Mouse (Mus musculus) cerebellum, adult 11 months (tissue): ENCODE data around the gene C87436.
"Not testable (repeated sequence)": the region's sequence is repeated elsewhere in the genome, so short reads cannot be mapped to it uniquely, and the experiment has no call there.

Source experiments
- DNase-seq: peaks from one replicate; pipeline ENCODE4 v3.0.0; 2022

The C87436 gene

DNA sequence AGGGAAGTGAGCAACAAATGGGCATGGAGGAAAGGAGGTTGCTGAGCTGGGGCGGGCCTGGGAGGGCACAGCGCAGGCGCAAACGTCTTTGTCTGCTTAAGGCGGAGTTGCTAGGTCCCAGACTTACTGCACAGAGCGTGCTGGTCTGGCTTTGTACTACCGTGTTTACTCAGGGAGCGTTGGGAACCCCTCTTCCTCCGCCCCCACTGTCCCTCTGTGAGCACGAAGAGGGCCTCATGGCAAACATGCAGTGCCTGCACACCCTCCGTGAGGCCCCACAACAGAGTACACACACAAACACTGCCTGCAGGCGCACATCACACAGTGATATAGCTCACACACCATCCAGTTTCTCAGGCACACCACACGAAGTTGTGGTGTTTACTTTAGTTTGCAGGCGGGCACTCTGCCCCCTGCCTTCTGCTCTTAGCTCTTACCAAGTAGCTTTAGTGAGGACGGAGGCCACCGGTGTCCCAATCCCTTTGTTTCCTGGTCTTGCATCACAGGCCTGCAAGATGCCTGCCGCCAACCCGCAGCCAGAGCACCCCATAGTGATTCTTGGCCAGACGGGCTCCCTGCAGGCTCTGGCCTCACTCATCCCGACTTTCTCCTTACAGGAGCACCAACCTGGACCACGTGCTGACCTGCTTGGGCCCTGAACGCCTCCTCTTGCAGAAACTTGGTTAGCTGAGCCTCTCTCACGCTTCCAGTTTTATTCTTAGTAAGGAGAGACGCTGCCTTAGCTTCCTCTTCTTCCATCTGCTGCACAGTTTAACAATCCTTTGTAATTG is 49.4 kb downstream of the C87436 start:
- peak; percentile 53 for DNase-seq

DNA sequence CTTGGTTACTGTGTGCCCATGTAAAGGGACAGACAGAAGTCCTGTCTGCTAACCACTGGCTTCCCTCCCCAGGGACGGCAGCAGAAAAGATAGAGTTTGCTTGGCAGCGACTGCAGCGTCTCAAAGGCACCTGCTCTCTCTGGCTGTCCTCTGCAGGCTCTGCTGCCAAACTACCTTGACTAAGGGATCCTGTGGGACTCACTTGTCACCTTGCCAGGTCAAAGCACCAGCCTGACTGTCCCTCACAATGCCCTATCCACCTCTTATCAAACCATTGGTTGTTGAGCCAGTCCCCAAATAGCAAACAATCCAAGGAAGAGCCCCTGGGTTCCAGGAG is 49.9 kb downstream of the C87436 start:
- DNase-seq = peak; percentile 34

- DNase-seq = no peak
Observed at GRCm38 (mm10) chr6:86489945-86490344, 51.8 kb downstream of the C87436 start.

DNA sequence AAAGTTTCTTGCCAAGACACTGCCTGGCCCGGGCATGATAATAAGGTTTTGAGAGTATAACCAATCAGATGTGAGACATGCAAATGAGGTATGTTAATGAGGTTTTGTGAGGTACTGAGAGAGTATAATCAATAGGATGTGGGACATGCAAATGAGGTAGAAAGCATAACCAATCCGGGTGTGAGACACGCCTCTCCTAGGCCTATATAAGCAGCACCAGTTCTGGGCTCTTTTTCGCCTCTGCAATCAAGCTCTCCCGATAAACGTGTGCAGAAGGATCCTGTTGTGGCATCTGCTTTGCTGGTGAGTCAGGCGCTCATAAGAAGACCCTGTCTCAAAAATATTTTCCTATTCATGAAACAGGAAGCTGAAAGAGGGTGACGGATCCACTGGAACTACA is 52.2 kb downstream of the C87436 start:
- not testable (repeated sequence) for DNase-seq

GRCm38 (mm10) chr6:86493469-86494263 is 55.5 kb downstream of the C87436 start:
- no peak for DNase-seq

- no peak for DNase-seq
Observed at GRCm38 (mm10) chr6:86494767-86495166, 56.6 kb downstream of the C87436 start.

GRCm38 (mm10) chr6:86495661-86496060 is 57.5 kb downstream of the C87436 start:
- DNase-seq = no peak

DNA sequence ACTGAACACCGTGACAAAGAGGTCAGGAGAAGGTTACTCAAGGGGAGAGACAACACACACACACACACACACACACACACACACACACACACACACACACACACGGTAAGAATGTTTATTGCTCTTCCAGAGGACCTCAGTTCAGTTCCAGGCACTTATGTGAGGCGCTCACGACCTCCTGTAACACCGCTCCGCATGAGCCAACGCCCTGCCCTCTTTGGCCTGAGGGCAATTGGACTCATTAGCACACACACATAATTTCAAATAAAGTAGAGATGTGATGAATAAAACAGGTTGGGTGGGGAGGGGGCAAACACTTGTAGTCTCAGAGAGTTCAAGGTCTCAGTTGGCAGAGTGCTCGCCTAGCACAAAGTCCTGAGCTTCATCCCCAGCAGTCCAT is 58.0 kb downstream of the C87436 start:
- no peak for DNase-seq

GRCm38 (mm10) chr6:86496585-86496984 is 58.4 kb downstream of the C87436 start:
- no peak for DNase-seq

- DNase-seq = no peak
Observed at GRCm38 (mm10) chr6:86497071-86497815, 59.1 kb downstream of the C87436 start.

- DNase-seq = no peak
Observed at GRCm38 (mm10) chr6:86497942-86498732, 60.0 kb downstream of the C87436 start.

DNA sequence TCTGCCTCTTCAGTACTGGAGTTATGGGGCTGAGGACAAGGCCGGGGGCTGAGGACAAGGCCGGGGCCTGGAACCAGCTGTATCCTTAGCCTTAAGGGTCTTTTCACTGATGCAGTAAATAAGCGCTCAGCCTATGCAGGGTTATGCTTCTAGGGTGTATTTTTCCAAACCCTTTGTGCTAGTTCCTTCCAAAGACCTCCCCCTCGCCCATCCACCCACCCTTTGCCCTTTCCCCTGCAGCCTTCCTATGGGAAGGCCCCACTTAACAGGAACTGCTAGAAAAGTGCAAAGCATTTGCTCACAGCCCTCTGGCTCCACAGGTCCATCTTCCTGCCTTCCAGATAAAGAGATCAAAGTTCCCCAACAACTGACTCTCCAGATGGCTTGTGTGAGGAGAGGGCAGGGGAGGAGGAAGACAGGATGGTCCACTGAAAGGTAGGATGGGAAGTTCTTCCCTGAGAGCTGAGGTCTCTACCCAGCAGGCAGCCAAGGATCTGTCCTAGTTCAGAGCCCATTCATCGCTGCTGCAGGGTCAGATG is 61.5 kb downstream of the C87436 start:
- DNase-seq = no peak

DNA sequence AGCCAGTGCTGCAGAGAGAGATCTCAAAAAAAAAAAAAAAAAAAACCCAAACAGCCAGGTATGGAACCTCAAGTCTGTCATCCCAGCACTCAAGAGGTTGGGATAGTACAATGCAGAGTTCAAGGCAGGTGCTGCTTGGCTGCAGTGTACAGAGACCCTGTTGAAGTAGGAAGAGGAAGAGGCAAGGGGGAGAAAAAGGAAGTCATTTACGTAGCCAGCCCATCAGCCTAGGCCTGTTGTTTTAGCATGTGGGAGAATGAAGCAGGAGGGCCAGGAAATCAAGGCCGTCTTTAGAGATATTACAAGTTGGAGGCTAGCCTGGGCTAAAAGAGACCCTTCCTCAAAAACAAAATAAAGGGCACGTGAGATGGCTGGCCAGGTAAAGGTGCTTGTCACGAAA is 65.3 kb downstream of the C87436 start:
- no peak for DNase-seq

DNA sequence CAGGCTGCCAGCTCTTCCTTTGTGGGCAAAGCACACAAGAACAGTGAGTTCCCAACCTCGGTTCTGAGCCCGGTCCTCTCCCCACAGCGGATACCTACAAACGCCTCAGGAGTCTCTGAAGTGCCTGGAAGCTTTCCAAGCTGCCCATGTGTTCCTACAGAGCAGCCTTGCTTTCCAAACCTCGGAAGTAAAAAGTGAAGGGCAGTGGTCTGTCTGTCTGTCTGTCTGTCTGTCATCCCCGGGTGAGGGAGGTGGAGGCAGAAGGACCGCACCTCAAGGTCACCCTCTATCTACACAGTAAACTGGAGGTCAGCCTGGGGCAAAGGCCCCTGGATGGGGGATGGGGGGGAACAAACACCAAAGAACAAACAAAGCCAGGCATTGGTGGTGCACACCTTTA is 67.5 kb downstream of the C87436 start:
- DNase-seq = no peak

GRCm38 (mm10) chr6:86506309-86506708 is 68.1 kb downstream of the C87436 start:
- DNase-seq = no peak

GRCm38 (mm10) chr6:86507116-86507515 is 68.9 kb downstream of the C87436 start:
- no peak for DNase-seq

- DNase-seq = no peak
Observed at GRCm38 (mm10) chr6:86508736-86509135, 70.6 kb downstream of the C87436 start.

DNA sequence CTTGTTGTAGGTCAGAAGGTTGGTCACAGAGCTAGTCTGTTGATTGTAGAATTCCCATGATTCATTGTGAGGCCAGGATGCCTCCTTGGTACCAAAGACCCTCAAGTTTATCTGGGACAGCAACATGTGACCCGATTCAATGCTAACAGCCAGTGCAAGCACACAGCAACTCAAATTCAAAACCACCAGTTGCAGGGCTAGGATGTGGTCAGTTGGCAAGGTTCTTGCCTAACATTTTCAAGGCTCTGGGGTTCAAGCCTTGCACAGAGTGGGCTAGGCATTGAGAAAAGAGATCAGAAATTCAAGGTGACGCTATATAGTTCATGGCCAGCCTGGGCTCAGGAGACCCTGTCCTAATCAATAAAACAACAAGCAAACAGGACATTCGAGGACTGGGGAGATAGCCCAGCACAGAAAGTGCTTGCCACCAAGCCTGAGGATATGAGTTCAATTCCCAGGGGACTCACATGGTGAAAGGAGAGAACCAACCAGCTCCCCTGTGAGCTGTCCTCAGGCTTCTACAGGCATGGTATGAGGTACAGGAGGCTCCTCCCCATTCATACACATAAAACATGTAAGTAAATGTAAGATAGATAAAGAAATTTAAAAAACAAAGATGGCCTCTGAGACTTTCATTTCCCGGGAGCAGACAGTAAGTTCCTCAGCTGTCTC is 71.2 kb downstream of the C87436 start:
- DNase-seq = no peak

GRCm38 (mm10) chr6:86509866-86510200 is 71.7 kb downstream of the C87436 start:
- DNase-seq = no peak

GRCm38 (mm10) chr6:86510979-86511378 is 72.8 kb downstream of the C87436 start:
- DNase-seq = no peak

- DNase-seq = no peak
Observed at GRCm38 (mm10) chr6:86513296-86513695, 75.1 kb downstream of the C87436 start.

DNA sequence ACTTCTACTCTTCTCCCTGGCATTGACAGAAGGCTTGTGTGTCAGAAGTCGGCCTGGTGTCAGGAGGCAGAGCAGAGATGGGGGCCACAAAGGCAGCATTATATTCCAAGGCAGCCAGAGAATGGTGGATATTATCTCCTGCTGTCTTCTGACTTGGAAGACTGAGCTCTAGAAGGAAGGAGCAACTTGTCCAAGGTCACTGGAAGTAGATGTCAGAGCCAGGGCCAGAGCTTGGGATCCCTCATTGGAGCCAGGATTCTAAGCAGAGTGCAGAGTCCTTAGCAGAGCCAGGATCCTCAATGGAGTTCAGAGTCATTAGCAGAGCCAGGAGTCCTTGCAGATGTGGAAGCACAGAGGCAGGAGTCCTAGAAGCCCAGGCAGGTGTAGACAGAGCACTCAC is 77.8 kb downstream of the C87436 start:
- DNase-seq = no peak
